Mouse (Mus musculus) cortical plate, adult 2 months (tissue): ENCODE results near the gene Stoml1.

Experiments used
- CTCF ChIP-seq: fragments of 200-500 bp; IDR thresholded peaks from 2 replicates; pipeline ENCODE4 v1.5.1; 2011; ENCODE audit warnings: mild to moderate bottlenecking, control low read depth, low read length; ENCODE audit not compliant: insufficient read depth; ENCODE audit errors: extremely low read depth
- POLR2A ChIP-seq: fragments of 200-500 bp; IDR thresholded peaks from 2 replicates; pipeline ENCODE4 v1.6.1; 2011; ENCODE audit warnings: mild to moderate bottlenecking, low read length, control low read depth; ENCODE audit not compliant: insufficient read depth; ENCODE audit errors: extremely low read depth

- TF ChIP-seq POLR2A (no peak), CTCF (no peak)
These were observed 30.5 kb downstream of the Stoml1 start for GRCm38 (mm10) chr9:58283431-58283830.
